Mouse (Mus musculus): ENCODE data around the gene Alg14. TPM values are rescaled to one million over a fixed set of nuclear protein-coding genes. Genes with fewer than 3 reads are reported as not detected.

The Alg14 gene
- total RNA-seq, 2 experiments from 2014 or later = 27.6 to 31.0 TPM

DNA sequence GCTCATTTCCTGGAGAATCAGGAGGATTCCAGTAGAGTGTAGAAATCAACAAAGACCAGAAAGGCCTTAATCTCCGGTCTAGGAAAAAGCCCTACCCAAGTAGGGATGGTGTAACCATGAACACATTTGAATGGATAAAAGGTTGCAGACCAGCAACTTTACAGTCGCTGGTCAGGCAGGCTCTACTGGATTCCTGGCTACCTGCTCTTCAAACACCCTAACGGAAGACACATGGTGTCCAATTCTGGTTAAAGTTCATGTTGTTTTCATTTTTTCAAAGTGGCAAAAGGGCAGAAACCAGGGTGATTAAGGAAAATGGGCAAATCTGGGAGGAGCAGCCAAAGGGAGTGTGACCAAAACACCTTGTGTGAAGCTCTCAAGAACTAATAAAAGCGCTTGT, 14.6 kb upstream of the Alg14 start:
- DNase-seq (ENCODE audit: low spot score in 2 of 2) = no peak

DNA sequence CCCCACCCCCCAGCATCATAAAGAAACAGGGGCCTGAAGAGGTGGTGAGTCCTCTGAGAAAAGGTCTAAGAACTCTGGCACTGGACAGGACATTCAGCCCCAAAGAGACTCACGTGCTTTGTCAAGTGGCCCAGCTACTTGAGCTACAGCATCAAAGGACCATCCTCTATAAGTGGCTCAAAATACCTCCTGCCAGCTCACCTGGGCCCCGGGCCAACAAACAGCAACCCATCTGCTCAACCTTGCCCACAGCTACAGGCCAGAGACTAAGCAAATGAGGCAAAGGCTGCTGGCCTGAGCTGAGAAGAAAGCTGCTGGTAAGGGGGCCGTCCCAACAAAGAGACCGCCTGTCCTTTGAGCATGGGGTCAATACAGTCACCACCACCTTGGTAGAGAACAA, 14.0 kb upstream of the Alg14 start:
- DNase-seq (ENCODE audit: low spot score in 2 of 2) = no peak

DNA sequence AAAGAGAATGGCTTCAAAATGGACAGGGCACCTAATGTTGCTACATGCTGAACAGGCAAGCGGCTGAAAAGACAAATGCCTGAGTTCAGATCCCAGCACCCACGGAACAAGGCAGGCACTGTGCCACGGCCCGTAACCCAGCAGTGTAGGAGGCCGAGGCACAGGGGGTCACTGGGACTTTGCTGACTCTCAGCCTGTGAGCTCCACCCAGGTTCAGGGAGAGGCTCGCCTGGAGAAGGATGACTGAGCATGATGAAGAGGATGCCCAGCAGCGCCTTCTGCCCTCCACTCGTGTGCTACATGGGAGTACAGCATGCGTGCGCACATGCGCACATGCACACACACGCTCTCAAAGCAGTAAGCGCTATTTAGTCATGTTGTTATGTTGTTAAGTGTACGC, 11.9 kb upstream of the Alg14 start:
- DNase-seq (ENCODE audit: low spot score in 2 of 2) = no peak

DNA sequence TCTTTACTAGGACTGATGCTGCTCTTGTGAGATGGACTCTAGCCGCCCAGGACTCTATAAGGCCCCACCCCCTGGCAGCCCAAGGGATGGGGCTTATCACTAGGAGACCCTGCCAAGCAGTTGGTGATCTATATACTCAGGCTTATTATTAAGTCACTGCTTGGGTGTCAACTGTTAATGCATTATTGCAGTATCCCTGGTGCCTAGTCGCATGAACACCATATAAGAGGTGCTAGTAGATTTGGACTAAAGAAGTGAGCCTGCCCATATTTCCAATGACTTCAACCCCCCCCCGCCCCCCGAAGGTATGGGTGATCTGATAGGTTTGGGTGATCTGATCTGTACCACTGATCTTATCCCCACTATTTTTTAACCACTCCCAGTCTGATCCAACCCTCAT, 8.6 kb upstream of the Alg14 start, which contains the start of gene Tmem56:
TSS of gene Tmem56 (minus strand) at position 101 of the 400 bp plus-strand sequence.
- no peak for DNase-seq (ENCODE audit: low spot score in 2 of 2)

DNA sequence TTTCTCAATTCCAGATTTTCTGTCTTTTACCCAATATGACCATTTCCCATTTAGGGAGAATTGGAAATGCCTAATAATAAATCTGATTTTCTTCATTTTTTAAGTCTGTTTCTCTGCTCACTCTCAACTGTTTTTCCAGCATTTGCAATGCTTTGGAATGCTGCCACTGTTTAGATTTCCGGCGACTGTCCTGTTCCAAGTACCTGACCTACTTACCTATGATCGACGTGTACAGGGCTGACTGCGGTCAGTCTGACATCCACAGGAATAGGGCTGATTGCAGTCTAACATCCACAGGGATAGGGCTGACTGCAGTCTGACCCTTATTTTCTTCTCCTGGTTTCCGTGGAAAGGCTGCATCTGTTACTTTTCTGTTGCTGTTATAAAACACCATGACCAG, 6.4 kb upstream of the Alg14 start:
- no peak for DNase-seq (ENCODE audit: low spot score in 2 of 2)

DNA sequence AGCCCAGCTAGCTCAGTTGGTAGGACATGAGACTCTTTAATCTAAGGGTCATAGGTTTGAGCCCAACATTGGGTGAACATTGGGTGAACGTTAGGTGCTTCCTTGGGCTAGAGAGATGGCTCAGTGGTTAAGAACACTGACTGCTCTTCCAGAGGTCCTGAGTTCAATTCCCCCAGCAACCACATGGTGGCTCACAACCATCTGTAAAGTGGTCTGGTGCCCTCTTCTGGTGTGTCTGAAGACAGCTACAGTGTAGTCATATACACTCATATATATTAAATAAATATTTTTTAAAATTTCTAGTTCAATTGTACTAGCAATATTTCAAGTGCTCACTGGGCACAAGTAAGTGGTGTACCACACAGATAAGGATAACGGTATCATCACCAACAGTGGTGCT, 4.4 kb upstream of the Alg14 start:
- DNase-seq (ENCODE audit: low spot score in 2 of 2) = no peak

DNA sequence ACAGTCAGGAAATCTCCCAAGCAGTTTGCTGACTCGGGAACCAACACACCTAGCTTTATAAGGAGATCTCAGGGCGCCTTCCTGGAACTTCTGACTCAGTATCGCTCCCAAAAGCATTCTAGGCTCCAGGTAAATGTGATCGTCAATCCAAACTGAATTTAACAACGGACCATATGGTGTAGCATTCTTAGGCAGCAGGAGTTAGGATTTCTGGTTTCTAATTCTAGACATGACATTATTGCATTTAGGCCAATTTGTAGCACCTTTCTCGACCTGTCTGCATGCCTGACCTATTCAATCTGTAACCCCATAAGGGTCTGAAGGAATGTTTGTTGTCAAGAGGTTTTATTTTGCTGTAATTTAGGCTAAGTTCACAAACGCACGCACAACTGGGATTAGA, 892 bp upstream of the Alg14 start:
- no peak for DNase-seq (ENCODE audit: low spot score in 2 of 2)

DNA sequence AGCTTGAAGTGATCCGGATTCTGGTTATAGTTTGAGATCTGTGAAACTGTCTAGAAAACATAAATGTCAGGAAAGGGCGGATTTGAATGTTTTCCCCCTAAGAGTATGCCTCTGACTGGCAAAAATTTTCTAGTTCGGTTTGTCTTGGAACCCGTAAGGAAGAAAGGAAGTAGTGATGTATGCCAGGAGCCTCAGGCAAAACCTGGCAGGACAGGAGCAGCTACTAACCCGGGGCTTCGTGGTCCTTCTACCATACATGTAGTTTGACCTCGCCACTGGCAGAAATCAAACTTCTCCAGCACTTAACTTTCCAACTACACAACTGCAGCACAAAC, 381 bp upstream of the Alg14 start:
- no peak for DNase-seq (ENCODE audit: low spot score in 2 of 2)

DNA sequence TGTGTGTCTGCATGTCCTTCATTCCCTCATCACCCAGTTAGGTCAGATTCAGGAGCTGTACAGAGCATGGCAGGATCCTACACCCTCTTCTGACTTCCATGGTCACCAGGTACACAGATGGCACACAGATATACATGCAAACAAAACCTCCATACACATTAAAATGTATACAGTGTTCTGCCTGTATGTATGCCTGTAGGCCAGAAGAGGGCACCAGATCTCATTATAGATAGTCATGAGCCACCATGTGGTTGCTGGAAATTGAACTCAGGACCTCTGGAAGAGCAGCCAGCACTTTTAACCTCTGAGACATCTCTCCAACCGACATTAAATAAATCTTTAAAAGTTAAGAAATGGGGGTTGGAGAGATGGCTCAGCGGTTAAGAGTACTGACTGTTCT, 2.6 kb downstream of the Alg14 start:
- DNase-seq (ENCODE audit: low spot score in 2 of 2) = no peak

DNA sequence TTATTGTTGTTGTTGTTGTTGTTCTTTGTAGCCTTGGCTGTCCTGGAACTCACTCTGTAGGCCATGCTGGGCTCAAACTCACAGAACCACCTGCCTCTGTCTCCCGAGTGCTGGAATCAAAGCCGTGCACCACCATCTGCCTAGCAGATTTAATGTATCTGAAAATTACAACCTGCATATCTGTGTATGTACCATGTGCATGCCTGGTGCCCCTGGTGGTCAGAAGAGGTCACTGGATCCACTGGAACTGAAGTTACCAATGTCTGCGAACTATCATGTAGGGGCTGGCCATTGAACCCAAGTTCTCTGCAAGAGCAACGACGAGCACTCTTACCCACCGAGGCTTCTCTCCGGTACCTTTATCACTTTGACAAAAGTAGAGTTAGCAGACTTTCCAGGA, 15.1 kb downstream of the Alg14 start:
- no peak for DNase-seq (ENCODE audit: low spot score in 2 of 2)

DNA sequence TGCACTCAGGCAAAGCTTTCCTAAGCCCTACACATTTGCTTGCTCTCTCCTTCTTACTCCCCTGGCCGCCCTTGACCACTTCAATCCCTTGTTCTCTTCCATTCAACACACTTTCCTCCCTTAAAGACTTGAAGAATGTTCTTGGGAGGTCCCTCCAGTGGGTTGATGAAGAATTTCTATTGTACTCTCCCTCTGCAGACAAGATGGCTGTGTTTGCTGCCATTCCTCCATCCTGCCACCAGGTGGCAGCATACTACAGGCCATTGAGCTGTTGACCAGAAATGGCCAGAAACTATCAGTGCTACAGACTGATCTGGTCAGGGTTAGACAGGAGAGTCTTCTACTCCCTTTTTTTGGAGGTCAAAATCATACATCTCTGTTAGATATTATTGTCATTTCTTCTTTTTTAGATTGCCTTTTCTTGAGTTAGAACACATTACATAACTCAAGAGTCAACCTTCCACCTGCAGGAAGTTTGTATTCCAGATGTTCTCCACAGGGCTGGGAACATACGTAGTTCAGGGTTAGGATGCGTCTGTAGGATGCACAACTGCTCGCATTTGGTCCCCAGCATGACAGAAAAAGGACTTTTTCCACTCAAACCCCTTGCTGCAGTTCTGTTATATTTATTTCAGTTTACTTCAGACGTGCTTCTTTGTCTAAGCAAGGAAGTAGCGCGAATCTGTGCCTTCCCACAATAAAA, 16.1 kb downstream of the Alg14 start:
- DNase-seq (ENCODE audit: low spot score in 2 of 2) = peak; percentile 52 to 56

DNA sequence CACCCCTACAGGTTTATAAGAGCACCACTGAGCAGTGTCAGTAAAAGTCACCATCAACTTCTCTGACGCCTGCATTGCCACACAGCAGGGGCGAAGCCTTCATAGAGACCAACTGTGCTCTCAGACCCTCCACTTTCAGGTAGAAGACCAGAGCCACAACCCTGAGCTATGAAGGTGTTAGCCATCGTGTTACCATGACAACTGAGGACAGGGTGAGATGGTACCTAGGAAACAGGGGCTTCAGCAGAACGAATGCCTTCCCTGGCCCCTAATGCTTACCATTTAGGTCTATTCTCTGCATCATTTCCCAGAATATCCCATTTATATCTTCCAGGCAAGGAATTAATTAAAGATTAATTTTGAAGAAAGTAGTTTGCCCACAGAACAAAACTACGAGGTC, 17.4 kb downstream of the Alg14 start:
- no peak for DNase-seq (ENCODE audit: low spot score in 2 of 2)

DNA sequence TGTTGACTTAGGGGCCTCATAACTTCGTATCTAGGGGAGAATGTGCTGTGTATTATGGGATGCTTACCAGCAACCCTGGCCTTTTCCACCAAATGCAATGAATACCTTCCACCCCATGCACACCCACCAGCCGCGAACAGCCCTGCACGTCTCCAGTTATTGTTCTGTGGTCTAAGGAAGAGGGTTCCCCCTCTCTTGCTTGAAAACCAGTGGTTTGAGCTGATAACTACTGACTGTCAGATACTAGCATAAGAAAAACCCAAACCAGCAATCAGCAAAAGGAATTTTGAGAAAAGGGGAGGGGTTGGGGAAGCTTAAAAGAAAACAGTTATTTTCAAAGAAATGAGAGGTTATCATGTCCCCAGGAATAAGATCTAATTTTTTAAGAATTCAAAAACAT, 17.9 kb downstream of the Alg14 start:
- no peak for DNase-seq (ENCODE audit: low spot score in 2 of 2)

DNA sequence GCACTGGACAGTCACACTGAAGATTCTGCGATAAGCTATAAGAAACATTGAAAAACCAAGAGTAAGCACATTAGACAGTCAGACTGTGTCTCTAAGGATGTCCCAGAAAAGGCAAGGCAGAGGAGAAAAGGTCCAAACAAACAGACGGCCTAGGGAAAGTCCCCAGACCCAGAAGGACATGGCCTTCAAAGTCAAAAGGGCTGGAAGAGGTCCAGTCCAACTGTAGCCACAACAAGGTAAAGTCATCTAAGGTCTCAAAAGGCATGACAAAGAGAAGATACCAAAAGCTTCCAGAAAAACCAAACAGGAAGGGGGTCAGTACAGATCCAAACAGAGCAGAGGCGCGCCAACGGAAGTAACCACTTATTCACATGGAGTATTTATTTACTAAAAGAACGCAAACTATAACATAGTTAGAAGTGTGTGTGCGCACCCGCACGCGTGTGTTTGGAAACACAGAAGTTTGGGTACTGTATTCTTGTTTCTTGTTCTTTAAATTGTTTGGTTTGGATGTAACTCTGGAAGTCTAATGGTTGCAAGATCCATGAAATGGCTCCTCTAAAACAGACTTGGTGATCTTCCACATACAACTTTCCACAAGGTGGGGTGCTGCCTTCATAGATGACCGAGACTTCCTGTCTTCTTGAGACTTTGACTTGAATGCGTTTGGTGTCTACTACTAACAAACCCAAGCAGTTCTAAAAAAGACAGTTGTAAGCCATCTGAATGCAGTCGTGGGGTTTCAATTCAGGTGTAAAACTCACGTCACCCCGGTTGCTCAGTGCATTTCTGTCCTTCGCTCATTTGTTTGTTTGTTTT, 18.5 kb downstream of the Alg14 start:
- DNase-seq (ENCODE audit: low spot score in 2 of 2) = no peak

DNA sequence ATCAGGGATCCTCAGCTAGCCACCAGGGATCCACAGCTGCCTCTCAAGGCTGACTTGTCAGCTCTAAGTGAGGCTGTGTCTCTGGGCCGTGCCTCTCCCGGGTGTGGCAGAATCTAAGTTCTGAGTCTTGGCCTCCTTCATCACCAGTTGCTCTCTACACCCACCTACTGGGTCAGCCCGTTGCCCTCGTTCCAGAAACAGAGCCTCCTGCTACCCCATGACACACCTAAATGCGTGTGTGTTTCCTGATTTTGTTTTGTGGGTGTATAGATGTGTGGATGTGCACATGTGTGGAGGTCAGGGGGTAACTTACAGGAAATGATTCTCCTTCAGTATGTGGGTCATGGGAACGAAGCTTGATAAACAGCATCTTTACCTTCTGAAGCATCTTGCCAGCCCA, 20.9 kb downstream of the Alg14 start:
- no peak for DNase-seq (ENCODE audit: low spot score in 2 of 2)

DNA sequence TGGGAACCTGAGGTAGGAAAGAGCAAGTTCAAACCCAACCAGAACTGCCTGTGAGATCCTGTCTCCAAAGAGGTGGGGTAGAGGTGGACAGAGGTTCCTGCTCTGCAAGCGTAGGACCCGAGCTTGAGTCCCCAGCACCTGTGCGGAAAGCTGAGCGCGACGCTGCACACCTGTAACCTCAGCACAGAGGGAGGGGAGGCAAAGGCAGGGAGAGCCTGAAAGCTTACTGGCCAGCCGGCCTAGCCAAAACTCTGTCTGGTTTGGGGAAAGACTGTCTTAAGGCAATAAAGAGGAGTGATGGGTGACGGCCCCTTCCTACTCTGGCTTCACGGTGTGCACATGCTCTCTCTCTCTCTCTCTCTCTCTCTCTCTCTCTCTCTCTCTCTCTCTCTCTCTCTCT, 21.4 kb downstream of the Alg14 start:
- DNase-seq (ENCODE audit: low spot score in 2 of 2) = no peak

DNA sequence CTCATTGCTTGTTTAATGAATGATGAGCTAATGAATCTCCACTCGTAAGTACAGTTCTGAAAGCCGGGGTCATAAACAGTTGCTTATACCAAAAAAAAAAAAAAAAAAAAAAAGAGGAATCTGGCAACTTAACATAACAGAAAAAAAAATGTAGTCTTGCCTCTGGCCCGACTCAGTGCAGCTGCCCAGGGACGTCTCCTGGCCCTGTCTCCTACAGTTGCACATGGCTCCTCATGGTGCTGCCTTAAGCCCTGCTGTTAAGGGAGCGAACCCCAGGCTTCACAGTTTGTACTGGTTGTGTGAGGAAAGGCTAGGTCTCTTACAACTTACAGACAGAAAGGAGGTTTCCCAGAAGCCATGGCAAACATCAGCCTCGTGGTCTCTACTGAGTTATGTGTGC, 22.6 kb downstream of the Alg14 start:
- no peak for DNase-seq (ENCODE audit: low spot score in 2 of 2)

DNA sequence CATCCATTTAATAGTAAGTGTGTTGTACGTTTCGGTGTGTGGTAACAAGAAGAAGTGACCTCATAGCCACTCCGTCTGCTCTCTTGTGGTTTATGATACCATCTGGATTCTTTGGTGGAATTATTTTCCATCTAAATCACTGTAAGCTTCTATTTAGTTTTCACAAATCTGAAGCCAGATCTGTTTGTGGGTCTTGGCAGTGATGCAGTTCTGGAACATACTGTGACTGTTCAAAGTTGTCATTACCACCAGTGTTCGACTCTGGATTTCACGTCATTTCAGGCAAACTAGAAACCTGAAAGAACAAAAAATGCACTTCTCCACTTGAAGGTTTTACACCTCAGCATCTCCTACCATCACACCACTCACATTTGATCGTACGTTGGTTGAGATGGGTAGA, 23.9 kb downstream of the Alg14 start:
- DNase-seq (ENCODE audit: low spot score in 2 of 2) = no peak

DNA sequence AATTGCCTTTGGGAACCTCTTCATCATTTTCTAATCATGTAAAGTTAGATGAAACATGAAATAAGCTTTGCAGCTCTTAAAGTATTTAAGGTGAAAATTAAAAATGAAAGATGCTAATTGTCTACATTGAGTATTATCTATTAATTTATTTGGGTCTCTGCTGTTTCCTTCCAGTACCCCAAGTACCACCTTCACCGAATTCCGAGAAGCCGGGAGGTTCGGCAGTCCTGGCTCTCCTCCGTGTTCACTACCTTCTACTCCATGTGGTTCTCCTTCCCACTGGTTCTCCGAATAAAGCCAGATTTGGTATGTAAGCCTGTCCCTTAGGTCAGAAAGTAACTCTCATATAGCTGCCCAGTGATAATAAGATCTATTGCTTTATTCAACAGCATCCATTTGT, 28.3 kb downstream of the Alg14 start:
- no peak for DNase-seq (ENCODE audit: low spot score in 2 of 2)

DNA sequence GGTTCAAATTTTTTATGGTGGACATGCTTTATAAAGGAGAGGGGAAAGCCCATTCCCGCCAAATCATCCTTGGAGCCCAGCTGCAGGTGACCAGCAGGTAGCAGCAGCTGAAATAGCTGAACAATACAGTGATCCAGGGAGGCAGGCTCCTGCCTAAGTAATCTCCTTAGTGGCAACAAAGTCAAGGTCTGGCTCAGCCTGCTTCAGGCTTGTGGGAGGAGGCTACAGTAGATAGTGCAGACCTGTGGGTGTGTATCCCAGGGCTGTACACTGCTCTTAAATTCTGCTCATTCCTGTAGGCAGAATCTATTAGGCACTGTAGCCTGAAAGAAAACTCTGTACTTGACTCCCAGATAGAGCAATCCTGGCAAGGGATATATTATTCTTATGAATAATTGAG, 29.3 kb downstream of the Alg14 start:
- DNase-seq (ENCODE audit: low spot score in 2 of 2) = no peak

DNA sequence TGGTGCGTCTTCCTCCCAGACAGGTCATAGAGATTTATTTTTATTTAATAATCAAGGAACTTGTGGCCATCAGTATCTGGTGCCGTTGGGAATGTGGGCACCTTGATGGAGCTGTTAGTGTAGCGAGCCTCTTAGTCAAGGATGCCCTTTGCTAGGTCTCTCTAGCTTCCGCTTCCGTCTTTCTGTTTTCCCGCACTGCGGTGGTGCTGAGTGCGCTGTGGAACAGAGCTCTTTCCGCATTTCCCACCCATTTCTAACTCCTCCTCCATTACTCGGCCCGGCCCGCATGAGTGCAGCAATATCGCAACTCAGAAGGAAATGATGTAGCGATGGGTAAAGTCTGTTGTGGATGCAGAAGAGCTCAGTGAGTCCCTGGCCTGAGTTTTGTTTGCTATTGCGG, 31.8 kb downstream of the Alg14 start:
- no peak for DNase-seq (ENCODE audit: low spot score in 2 of 2)

DNA sequence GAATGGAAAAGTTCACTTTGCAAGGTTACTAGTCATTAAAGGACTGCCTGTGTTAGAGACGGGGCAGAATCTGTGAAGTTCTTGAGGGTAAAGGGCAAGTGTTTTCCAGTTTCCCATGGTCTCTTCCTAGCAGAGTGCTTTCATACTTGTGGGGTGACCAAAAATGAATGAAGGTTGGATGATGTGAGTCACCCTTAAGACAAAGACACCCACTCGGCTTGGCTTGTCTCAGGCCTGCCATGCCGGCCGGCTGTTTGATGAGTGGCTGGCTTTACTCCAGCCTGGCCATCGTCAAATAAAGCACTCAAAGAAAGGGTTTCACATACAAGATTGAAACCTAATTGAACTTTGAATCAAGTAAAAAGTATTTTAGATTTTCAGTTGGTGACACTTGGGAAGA, 35.8 kb downstream of the Alg14 start:
- no peak for DNase-seq (ENCODE audit: low spot score in 2 of 2)

DNA sequence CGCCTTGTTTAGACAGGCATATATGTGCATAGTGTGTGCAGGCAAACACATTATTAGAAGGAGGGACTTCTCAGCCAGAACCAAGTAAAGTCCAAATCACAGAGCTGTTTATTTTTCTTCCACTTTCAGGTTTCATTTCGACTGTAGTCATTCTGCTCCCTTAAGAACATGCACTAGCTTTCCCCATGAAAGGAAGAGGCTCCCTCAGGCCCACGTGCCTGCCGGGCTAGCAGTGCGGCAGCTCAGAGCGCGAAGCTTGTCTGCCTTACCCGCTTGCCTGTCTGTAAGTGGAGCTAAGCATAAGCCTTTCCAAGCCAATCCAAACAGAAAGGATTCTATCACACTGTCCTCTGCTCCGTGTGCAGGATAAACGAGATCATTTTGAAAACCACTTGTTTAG, 38.1 kb downstream of the Alg14 start:
- DNase-seq (ENCODE audit: low spot score in 2 of 2) = no peak

All from adrenal gland, postnatal 4 days (tissue).